Mouse (Mus musculus) ES-Bruce4 (cell line): ENCODE data around the gene Tmcc2.

Source experiments
- CTCF ChIP-seq: IDR thresholded peaks from one replicate; pipeline ENCODE4 v1.8.1; 2011; ENCODE audit warnings: low read depth, low read length
- EP300 ChIP-seq: IDR thresholded peaks from 2 replicates; pipeline ENCODE4 v1.6.1; 2011; ENCODE audit warnings: low read depth, low read length; ENCODE audit not compliant: insufficient read depth
- POLR2A ChIP-seq: IDR thresholded peaks from one replicate; pipeline ENCODE4 v1.8.1; 2011; ENCODE audit warnings: low read length; ENCODE audit not compliant: insufficient read depth

DNA sequence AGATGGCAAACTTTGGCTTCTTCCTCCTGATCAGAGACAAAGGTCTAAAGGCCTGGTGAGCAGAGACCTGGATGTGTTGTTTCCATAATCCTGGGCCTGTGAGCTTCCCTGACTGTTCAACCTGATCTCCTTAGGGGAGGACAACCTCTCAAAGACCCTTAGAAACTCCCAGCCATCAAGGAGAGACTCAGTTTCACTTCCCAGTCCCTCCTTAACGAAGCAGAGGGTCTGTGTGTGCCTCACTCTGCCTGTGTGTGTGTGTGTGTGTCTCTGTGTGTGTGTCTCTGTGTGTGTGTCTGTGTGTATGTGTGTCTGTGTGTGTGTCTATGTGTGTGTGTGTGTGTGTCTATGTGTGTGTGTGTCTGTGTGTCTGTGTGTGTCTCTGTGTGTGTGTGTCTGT lies 47.4 kb downstream of the Tmcc2 start:
- TF ChIP-seq POLR2A = no peak
- no peak for TF ChIP-seq CTCF
- no peak for TF ChIP-seq EP300
